7 mouse cellular contexts compared by ENCODE assay signal in the genomic region with DNA sequence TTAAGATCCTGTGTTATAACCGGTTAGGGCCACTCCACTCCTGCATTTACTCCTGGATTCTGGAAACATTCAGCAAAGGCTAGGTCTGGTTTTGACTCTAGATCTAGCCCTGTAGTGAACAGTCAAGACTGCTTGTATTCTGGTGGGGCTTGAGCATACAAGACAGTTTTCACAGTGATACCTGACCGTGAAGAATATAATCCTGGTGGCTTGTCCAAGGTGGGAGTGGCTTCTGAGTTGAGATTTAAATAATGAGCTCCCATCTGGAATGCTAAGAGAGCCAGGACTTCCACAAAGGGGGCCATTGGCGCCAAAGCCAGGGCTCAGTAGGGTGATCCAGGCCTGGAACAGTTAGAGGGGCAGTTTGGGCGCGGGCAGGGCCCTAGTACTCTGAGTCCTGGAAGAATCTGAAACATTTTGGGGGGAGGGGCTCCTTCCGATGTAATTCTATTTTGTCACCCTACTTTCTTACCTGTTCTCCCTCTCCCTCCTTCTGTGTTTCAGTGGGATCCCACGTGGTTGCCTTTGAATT. TPM values are rescaled to one million over a fixed set of nuclear protein-coding genes. Genes with fewer than 3 reads are reported as not detected.
DNase-seq lines count a peak whose midpoint lies in the region; ATAC-seq and TF ChIP-seq lines count a peak whose summit lies in the region.

No protein-coding gene starts in this region.

- no peak for TF ChIP-seq EP300 in heart, postnatal 0 days (IDR thresholded peaks at IDR 0.05; ENCODE audit: low read depth)

- ATAC-seq in neural tube, embryonic 11.5 days (ENCODE audit: insufficient read depth, low FRiP score, low TSS enrichment), result no peak; the same call in 1 of the 2 replicates
- peak; percentile 0; the same call in 1 of the 2 replicates for ATAC-seq in heart, postnatal 0 days (ENCODE audit: insufficient read depth, low read depth)
- no peak for ATAC-seq in liver, embryonic 16.5 days (ENCODE audit: low read depth)

- peak overlapping the region; percentile 100 for H3K4me2 ChIP-seq in neural tube, embryonic 11.5 days (ENCODE audit: low read depth)
- peak overlapping the region; percentile 96 for H3K4me2 ChIP-seq in heart, postnatal 0 days (ENCODE audit: low read depth, low read length)
- H3K4me2 ChIP-seq in liver, embryonic 16.5 days (ENCODE audit: low read depth, low read length), result peak overlapping the region; percentile 56; the same call in 1 of the 2 replicates

- no peak overlapping the region for H3K4me3 ChIP-seq in neural tube, embryonic 11.5 days (ENCODE audit: low read depth, low read length)
- H3K4me3 ChIP-seq in heart, postnatal 0 days (ENCODE audit: low read depth, low read length), result peak overlapping the region; percentile 28
- H3K4me3 ChIP-seq in liver, embryonic 16.5 days (ENCODE audit: low read depth, low read length), result peak overlapping the region; percentile 61

- intact Hi-C loops in left cerebral cortex, postnatal 4 days (cut with DNase I), result no loop called here

- peaks cover 9% of the 10 kb centered on the region for H3K27me3 ChIP-seq in neural tube, embryonic 11.5 days (ENCODE audit: control insufficient read depth, insufficient read depth, low read length)
- H3K27me3 ChIP-seq in heart, postnatal 0 days (ENCODE audit: control insufficient read depth, insufficient read depth, low read length), result peaks cover 14% of the 10 kb centered on the region
- peaks cover 32% of the 10 kb centered on the region for H3K27me3 ChIP-seq in liver, embryonic 16.5 days (ENCODE audit: control insufficient read depth, insufficient read depth, low read depth, low read length)

- no peak for TF ChIP-seq CTCF in heart, postnatal 0 days (IDR thresholded peaks at IDR 0.05; ENCODE audit: low read depth)

- H3K36me3 ChIP-seq in neural tube, embryonic 11.5 days (ENCODE audit: control insufficient read depth, insufficient read depth, low read length), result no peaks in the 10 kb centered on the region
- H3K36me3 ChIP-seq in heart, postnatal 0 days (replicated peaks; ENCODE audit: control insufficient read depth, insufficient read depth, low read length), result peaks cover 18% of the 10 kb centered on the region
- no peaks in the 10 kb centered on the region for H3K36me3 ChIP-seq in liver, embryonic 16.5 days (ENCODE audit: control insufficient read depth, insufficient read depth)

- no peak overlapping the region for H3K27ac ChIP-seq in neural tube, embryonic 11.5 days (ENCODE audit: low read depth, low read length)
- peak overlapping the region; percentile 97 for H3K27ac ChIP-seq in heart, postnatal 0 days (ENCODE audit: low read depth)
- peak overlapping the region; percentile 54 for H3K27ac ChIP-seq in liver, embryonic 16.5 days (ENCODE audit: low read length)

- DNase-seq in neural tube, embryonic 11.5 days (ENCODE audit: low spot score), result no peak
- DNase-seq in neural tube, embryonic 10.5 days (ENCODE audit: extremely low spot score, low spot score), result no peak
- peak; percentile 8 for DNase-seq in heart, postnatal 0 days (ENCODE audit: low spot score)
- DNase-seq in ovary, postnatal 36 days (ENCODE audit: low spot score), result no peak
- no peak for DNase-seq in adrenal gland, postnatal 10 days
- no peak for DNase-seq in left cerebral cortex, postnatal 4 days

- H3K4me1 ChIP-seq in neural tube, embryonic 11.5 days (ENCODE audit: control insufficient read depth, insufficient read depth, low read length), result peaks cover 5% of the 10 kb centered on the region; the same call in 1 of the 2 replicates
- peaks cover 49% of the 10 kb centered on the region for H3K4me1 ChIP-seq in heart, postnatal 0 days (ENCODE audit: control insufficient read depth, insufficient read depth)
- no peaks in the 10 kb centered on the region; the same call in 1 of the 2 replicates for H3K4me1 ChIP-seq in liver, embryonic 16.5 days (ENCODE audit: control insufficient read depth, low read depth, low read length)

- no peak overlapping the region; the same call in 1 of the 2 replicates for H3K9ac ChIP-seq in neural tube, embryonic 11.5 days (ENCODE audit: low read length)
- peak overlapping the region; percentile 55 for H3K9ac ChIP-seq in heart, postnatal 0 days (replicated peaks; ENCODE audit: low read depth, low read length)
- H3K9ac ChIP-seq in liver, embryonic 16.5 days (ENCODE audit: low read depth, low read length), result peak overlapping the region; percentile 10

- H3K9me3 ChIP-seq in neural tube, embryonic 11.5 days (ENCODE audit: control insufficient read depth, low read length), result no peaks in the 10 kb centered on the region
- no peaks in the 10 kb centered on the region for H3K9me3 ChIP-seq in heart, postnatal 0 days (replicated peaks; ENCODE audit: control insufficient read depth, low read length)
- no peaks in the 10 kb centered on the region for H3K9me3 ChIP-seq in liver, embryonic 16.5 days (replicated peaks; ENCODE audit: control insufficient read depth, low read length)

- 37% methylated on average over 7 of the region's 7 CpGs for WGBS in neural tube, embryonic 11.5 days
- 23% methylated on average over 7 of the region's 7 CpGs for WGBS in heart, postnatal 0 days
- 39% methylated on average over 7 of the region's 7 CpGs for WGBS in liver, embryonic 16.5 days (ENCODE audit: insufficient replicate concordance)

RNA-seq across cellular contexts. Expression of a gene that starts 1.6 kb away (rescaled TPM):
- 3.1 and 3.2 TPM in 2 replicates for polyA plus RNA-seq in neural tube, embryonic 11.5 days (2014; fragmentation: Nextera tagmentation; extraction: Ambion mirVana)
- 56.9 and 74.5 TPM in 2 replicates for total RNA-seq in heart, postnatal 0 days (2014; rRNA removed; ENCODE audit: low replicate concordance)
- 15.6 and 23.4 TPM in 2 replicates for polyA plus RNA-seq in heart, postnatal 0 days (2015; fragmentation: Nextera tagmentation; extraction: Ambion mirVana)
- 21.7 and 25.8 TPM in 2 replicates for polyA plus RNA-seq in liver, embryonic 16.5 days (2015; fragmentation: Nextera tagmentation; extraction: Ambion mirVana)
- 10 to 100 TPM; 14.8 to 42.1 TPM for total RNA-seq in adrenal gland, postnatal 10 days (2021)
- 10 to 100 TPM; 11.7 to 12.3 TPM for total RNA-seq in left cerebral cortex, postnatal 4 days (2021)

RNA-seq across cellular contexts. Expression of a gene that starts 22.3 kb away (rescaled TPM):
- polyA plus RNA-seq in neural tube, embryonic 11.5 days (2014; fragmentation: Nextera tagmentation; extraction: Ambion mirVana), result 0.97 and 2.7 TPM in 2 replicates
- total RNA-seq in heart, postnatal 0 days (2014; rRNA removed; ENCODE audit: low replicate concordance), result 5.9 and 7.7 TPM in 2 replicates
- 2.3 and 2.8 TPM in 2 replicates for polyA plus RNA-seq in heart, postnatal 0 days (2015; fragmentation: Nextera tagmentation; extraction: Ambion mirVana)
- polyA plus RNA-seq in liver, embryonic 16.5 days (2015; fragmentation: Nextera tagmentation; extraction: Ambion mirVana), result 35.9 and 48.3 TPM in 2 replicates
- total RNA-seq in adrenal gland, postnatal 10 days (2021), result 10 to 100 TPM; 51.9 to 95.0 TPM
- 10 to 100 TPM; 56.1 to 57.5 TPM for total RNA-seq in left cerebral cortex, postnatal 4 days (2021)

RNA-seq across cellular contexts. Expression of a gene that starts 35.4 kb away (rescaled TPM):
- polyA plus RNA-seq in neural tube, embryonic 11.5 days (2014; fragmentation: Nextera tagmentation; extraction: Ambion mirVana), result 0.96 and 1.2 TPM in 2 replicates
- total RNA-seq in heart, postnatal 0 days (2014; rRNA removed; ENCODE audit: low replicate concordance), result not detected in 2 replicates
- 0.04 and 0.27 TPM in 2 replicates for polyA plus RNA-seq in heart, postnatal 0 days (2015; fragmentation: Nextera tagmentation; extraction: Ambion mirVana)
- 0.08 and 0.19 TPM in 2 replicates for polyA plus RNA-seq in liver, embryonic 16.5 days (2015; fragmentation: Nextera tagmentation; extraction: Ambion mirVana)
- total RNA-seq in adrenal gland, postnatal 10 days (2021), result under 1 TPM; 0.58 to 0.90 TPM
- total RNA-seq in left cerebral cortex, postnatal 4 days (2021), result 1 to 10 TPM; 6.7 to 8.5 TPM
